Mouse (Mus musculus) cerebellum, adult 2 months (tissue): Measurements from ENCODE around the gene Eif2ak3. TPM values are rescaled to one million over a fixed set of nuclear protein-coding genes. Genes with fewer than 3 reads are reported as not detected.

ENCODE experiments used
- DNase-seq, 2 experiments: peaks; one replicate each; pipeline ENCODE4 v3.0.0; 2021
- H3K27ac ChIP-seq: fragments of 200-500 bp; 2 replicates; pipeline ENCODE4 v1.5.1; 2012; ENCODE audit warnings: low read length, control low read depth, inconsistent platforms; ENCODE audit not compliant: insufficient read depth
- H3K27me3 ChIP-seq: fragments of 200-500 bp; 2 replicates; pipeline ENCODE4 v1.6.1; 2012; ENCODE audit warnings: inconsistent platforms, mild to moderate bottlenecking, low read length, moderate library complexity; ENCODE audit not compliant: control insufficient read depth, insufficient read depth
- H3K4me1 ChIP-seq: fragments of 200-500 bp; 2 replicates; pipeline ENCODE4 v1.6.1; 2011; ENCODE audit warnings: low read length; ENCODE audit not compliant: control insufficient read depth, insufficient read depth
- H3K4me3 ChIP-seq: fragments of 200-500 bp; replicated peaks from 2 replicates; pipeline ENCODE3; 2011; ENCODE audit warnings: mild to moderate bottlenecking, low read depth, low read length, control low read depth; ENCODE audit not compliant: insufficient read depth
- CTCF ChIP-seq: fragments of 200-500 bp; IDR thresholded peaks from 2 replicates; pipeline ENCODE4 v1.5.1; 2011; ENCODE audit warnings: low read depth, mild to moderate bottlenecking, control low read depth, low read length, moderate library complexity, borderline replicate concordance; ENCODE audit not compliant: insufficient read depth
- POLR2A ChIP-seq: fragments of 200-500 bp; IDR thresholded peaks from 2 replicates; pipeline ENCODE4 v1.6.1; 2011; ENCODE audit warnings: low read length, control low read depth, borderline replicate concordance; ENCODE audit not compliant: insufficient read depth
- WGBS: fragments of 180-500 bp; shearing (Covaris S2); methylation state at CpG from one replicate; pipeline ENCODE4 v1.1.7; 2018; 5-methylcytosine and 5-hydroxymethylcytosine counted together
- polyA plus RNA-seq: library from polyadenylated mRNA; depleted of rRNA; stranded (reverse); fragments of >200 nt; gene quantifications from 2 replicates; pipeline ENCODE4 v1.2.3, GENCODE M21; 2012

Gene Eif2ak3
- polyA plus RNA-seq, 1 experiment: 24.0 TPM

DNA sequence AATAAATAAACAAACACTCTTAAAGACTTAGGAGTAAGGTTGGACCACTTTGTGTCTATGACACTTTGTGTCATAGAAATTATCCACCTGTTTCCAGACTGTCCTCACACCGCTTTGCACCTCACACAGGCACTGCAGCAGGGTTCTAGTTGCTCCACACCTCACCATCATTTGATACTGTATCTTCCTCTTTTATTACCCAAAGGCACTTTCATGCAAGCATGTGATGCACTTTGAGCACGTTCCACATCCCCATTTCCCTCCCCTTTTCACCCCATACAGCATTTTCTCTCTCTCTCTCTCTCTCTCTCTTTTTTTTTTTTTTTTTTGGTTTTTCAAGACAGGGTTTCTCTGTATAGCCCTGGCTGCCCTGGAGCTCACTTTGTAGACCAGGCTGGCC is 7.0 kb upstream of the Eif2ak3 start:
- no peak for DNase-seq
- no peaks in the 10 kb centered on the region for H3K4me1 ChIP-seq
- TF ChIP-seq CTCF (no peak), POLR2A (no peak)
- no peaks in the 10 kb centered on the region for H3K27me3 ChIP-seq
- H3K4me3 ChIP-seq: no peak overlapping the region
- 89% methylated on average over 2 of the region's 2 CpGs for WGBS
- no peak overlapping the region for H3K27ac ChIP-seq

DNA sequence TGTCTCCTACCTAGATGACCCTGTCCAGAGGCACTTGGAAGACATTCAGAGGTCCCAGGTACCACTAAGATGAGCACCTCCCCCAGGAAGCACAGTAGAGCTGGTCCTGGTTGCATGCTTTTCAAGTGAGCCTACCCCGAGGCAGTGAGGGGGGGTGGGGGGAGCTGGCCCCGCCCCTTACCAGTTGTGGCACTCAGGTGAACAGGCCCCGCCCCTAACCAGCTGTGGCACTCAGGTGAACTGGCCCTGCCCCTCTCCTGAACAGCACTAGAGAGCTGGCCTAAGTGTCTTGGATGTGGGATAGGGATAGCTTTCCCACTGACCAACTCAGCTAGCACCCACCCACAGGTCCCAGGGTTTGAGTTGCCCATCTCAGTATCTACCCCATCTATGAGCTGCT is 5.8 kb upstream of the Eif2ak3 start:
- Histone ChIP-seq H3K27ac (no peak overlapping the region), H3K4me3 (no peak overlapping the region), H3K27me3 (no peaks in the 10 kb centered on the region), H3K4me1 (no peaks in the 10 kb centered on the region)
- no peak for DNase-seq
- WGBS: 62% methylated on average over 3 of the region's 3 CpGs
- TF ChIP-seq CTCF: no peak
- TF ChIP-seq POLR2A: no peak

DNA sequence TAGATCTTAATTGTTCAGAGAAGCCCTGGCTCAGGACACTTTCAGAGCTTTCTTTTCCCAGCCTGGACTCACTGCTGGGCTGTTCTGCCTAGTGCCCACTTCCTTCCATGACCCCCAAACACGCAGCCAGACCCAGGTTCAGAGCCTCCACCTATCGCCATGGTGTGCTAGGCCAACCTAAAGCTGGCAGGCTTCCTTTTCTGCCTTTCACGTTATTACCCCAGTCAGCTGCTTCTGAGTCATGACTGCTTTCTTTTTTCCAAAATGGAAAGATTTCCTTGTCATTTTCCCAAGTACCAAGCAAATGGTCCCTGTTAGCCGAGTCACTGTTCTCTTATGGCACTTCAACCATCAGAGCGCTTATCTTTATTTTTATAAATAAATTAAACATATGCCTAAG is 4.0 kb upstream of the Eif2ak3 start:
- H3K4me1 ChIP-seq: no peaks in the 10 kb centered on the region
- no peaks in the 10 kb centered on the region for H3K27me3 ChIP-seq
- no peak for DNase-seq
- TF ChIP-seq POLR2A (no peak), CTCF (no peak)
- H3K4me3 ChIP-seq: no peak overlapping the region
- 67% methylated on average over 5 of the region's 5 CpGs for WGBS
- H3K27ac ChIP-seq: no peak overlapping the region

DNA sequence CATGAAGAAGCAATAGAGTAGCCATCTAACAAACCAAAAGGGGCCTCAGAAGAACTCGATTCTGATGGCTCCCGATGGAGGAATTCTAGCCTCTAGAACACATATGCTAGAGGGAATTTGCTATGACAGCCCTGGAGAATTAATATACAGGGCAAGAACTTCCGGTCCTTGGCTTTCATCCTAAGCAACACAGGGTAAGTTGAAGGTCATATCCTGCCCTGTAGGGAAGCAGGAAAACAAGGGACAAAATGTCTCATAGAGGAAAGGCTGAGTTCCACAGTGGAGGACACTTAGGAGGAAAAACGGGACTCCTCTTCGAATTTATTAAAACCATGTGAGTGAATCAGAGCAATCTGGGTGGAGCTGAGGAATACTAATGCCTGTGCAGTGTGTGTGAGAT is 1.3 kb upstream of the Eif2ak3 start:
- no peak overlapping the region for H3K27ac ChIP-seq
- no peak overlapping the region for H3K4me3 ChIP-seq
- 47% methylated on average over 5 of the region's 5 CpGs for WGBS

DNA sequence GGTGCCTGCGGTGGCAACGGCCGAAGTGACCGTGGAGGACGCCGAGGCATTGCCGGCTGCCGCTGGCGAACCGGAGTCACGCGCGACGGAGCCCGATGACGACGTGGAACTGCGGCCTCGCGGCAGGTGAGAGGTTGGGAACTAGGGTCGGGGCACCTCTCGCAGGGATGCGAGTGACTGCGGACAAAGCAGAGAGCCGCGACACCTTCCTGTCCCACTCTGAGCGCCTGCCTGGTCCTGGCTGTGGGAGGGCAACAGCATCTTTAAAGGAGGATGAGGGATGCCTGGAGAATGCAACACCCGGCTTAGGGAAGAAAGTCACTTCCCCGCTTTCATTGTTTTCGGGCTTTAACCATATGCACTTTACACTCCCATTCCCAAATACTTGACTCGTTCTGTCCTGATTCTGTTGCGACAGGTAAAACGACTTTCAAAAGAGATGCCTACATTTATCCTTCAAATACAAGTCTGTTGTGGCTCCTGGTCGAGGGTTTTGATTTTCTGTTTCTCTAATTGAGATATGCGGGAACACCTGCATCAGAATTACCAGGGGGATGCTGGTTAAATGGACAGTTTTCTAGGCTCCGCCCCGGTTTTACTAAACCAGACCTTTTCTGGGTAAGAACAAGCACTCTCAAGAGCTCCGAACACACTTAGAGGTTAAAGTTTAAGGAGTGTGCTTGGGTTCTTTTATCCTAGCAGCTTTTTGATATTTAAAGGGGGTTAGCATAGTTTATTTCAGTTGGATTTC is 756 bp downstream of the Eif2ak3 start:
- Histone ChIP-seq H3K27me3 (no peaks in the 10 kb centered on the region), H3K4me3 (peak overlapping the region; percentile 72), H3K4me1 (peaks cover 3% of the 10 kb centered on the region; the same call in 1 of the 2 replicates), H3K27ac (peak overlapping the region; percentile 42)
- WGBS: 1% methylated on average over 38 of the region's 38 CpGs
- peak; percentile 64 to 77 for DNase-seq
- TF ChIP-seq POLR2A: no peak
- no peak for TF ChIP-seq CTCF

More for the DNA sequence above, 1.3 kb upstream of the Eif2ak3 start:
- DNase-seq: no peak
- peaks cover 3% of the 10 kb centered on the region; the same call in 1 of the 2 replicates for H3K4me1 ChIP-seq
- H3K27me3 ChIP-seq: no peaks in the 10 kb centered on the region
- TF ChIP-seq POLR2A (no peak), CTCF (no peak)

DNA sequence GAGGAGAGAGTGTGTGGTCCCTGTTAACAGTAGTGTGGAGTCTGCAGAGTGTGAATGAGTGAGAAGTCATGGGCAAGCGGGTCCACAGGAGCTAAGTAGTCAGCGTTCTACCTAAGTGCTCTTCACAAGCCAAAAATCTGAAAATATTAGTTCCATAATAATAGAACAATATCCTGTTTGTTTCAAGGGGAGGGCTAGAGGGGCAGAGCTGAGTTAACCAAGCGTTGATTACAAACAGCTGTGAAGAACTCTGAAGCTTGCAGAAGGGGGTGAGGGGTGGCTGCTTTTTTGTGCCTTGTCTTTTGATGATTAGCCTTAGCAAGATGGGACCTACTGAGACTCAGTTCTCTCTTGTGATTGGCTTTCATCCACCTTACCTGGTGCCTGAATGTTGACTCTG is 3.1 kb downstream of the Eif2ak3 start:
- no peak for TF ChIP-seq POLR2A
- TF ChIP-seq CTCF: no peak
- no peak for DNase-seq
- Histone ChIP-seq H3K27ac (no peak overlapping the region), H3K4me1 (peaks cover 3% of the 10 kb centered on the region; the same call in 1 of the 2 replicates), H3K4me3 (no peak overlapping the region), H3K27me3 (no peaks in the 10 kb centered on the region; the same call in 1 of the 2 replicates)
- 39% methylated on average over 3 of the region's 3 CpGs for WGBS

DNA sequence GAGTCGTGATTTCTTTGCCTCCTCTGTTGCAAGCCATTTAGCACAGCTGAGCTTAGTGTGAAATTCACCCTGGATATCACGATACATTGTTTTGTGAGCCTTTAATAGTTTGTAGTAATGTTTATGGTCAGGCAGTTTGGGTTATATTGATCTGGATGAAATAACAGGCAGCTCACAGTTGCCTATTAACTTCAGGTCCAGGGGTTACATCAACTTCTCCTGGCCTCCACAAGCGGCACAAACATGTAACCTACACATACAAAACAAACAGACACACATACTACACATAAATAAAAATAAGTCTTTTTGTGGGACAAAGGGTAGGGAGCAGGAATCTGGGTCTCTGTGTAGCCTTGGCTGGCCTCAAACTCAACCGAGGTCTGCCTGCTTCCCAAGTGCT is 9.1 kb downstream of the Eif2ak3 start:
- Histone ChIP-seq H3K4me3 (no peak overlapping the region), H3K27me3 (no peaks in the 10 kb centered on the region; the same call in 1 of the 2 replicates), H3K4me1 (peaks cover 7% of the 10 kb centered on the region), H3K27ac (no peak overlapping the region)
- 76% methylated on average over 4 of the region's 4 CpGs for WGBS
- DNase-seq: no peak
- no peak for TF ChIP-seq POLR2A
- no peak for TF ChIP-seq CTCF

DNA sequence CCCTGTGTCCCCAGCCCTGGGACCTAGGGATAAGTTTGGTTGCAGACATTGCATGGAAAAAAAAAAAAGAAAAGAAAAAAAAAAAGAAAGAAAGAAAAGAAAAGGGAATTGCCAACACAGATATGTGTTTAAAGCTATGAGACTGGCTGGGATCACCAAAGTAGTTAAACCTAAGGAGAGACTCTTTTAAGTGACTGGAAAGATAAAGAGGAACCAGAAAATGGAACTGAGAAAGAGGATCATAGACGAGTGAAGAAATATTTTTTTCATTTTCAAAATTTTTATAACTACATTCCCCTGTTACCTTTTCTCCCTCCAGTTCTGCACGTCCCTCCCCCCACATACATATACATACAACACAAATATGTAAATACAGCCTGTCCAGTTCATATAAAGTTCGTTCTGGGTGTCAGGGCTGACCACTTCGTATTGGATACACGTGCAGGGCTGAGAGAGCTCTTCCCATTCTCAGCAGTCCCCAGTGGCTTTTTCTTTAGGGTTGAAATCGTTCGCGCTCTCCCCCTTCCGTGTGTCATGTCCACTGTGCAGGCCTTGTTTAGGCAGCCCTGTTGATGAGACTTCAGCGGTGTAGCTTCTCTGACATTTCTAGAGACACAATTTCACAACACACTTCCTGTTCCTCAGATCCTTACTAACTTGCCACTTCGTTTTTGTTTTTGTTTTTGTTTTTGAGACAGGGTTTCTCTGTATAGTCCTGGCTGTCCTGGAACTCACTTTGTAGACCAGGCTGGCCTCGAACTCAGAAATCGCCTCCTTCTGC is 11.4 kb downstream of the Eif2ak3 start:
- Histone ChIP-seq H3K27ac (no peak overlapping the region), H3K4me1 (peaks cover 7% of the 10 kb centered on the region), H3K4me3 (no peak overlapping the region), H3K27me3 (no peaks in the 10 kb centered on the region)
- DNase-seq: no peak
- WGBS: 89% methylated on average over 13 of the region's 13 CpGs
- TF ChIP-seq POLR2A (no peak), CTCF (no peak)
